Mouse (Mus musculus) heart, postnatal 14 days (tissue): ENCODE measurements around the gene Rasa3. TPM values are rescaled to one million over a fixed set of nuclear protein-coding genes. Genes with fewer than 3 reads are reported as not detected.

ENCODE experiments used
- DNase-seq, 2 experiments: peaks; one replicate each; pipeline ENCODE4 v3.0.0; 2021 to 2022
- intact Hi-C: fragments of 180-260 bp; cut with DNase I; formaldehyde crosslinking; loops from one replicate; pipeline ENCODE4 v1.15.1; 2025
- total RNA-seq, 2 experiments: library from RNA; stranded (reverse); gene quantifications; 2 replicates each; pipeline ENCODE4 v1.2.3; 2021

Rasa3 gene
- total RNA-seq, 2 experiments from 2014 or later = 22.2 to 22.6 TPM

GRCm38 (mm10) chr8:13625281-13625970 is 52.0 kb downstream of the Rasa3 start:
- no peak for DNase-seq

GRCm38 (mm10) chr8:13624863-13625262 is 52.5 kb downstream of the Rasa3 start:
- peak; percentile 39 to 43 for DNase-seq

More at GRCm38 (mm10) chr8:13625281-13625970, 52.0 kb downstream of the Rasa3 start:
- intact Hi-C loops = no loop called here

GRCm38 (mm10) chr8:13623911-13624421 is 53.4 kb downstream of the Rasa3 start:
- DNase-seq = peak; percentile 72 to 77
- intact Hi-C loops = no loop called here

More at GRCm38 (mm10) chr8:13624863-13625262, 52.5 kb downstream of the Rasa3 start:
- intact Hi-C loops = no loop called here

- no peak for DNase-seq
- intact Hi-C loops = no loop called here
Observed at GRCm38 (mm10) chr8:13623038-13623750, 54.2 kb downstream of the Rasa3 start.

GRCm38 (mm10) chr8:13620226-13620920 is 57.0 kb downstream of the Rasa3 start:
- peak in 1 of 2 experiments; percentile 22 for DNase-seq
- intact Hi-C loops = no loop called here

GRCm38 (mm10) chr8:13616831-13617505 is 60.4 kb downstream of the Rasa3 start:
- intact Hi-C loops = no loop called here
- no peak for DNase-seq

GRCm38 (mm10) chr8:13614924-13615391 is 62.4 kb downstream of the Rasa3 start:
- peak; percentile 27 to 55 for DNase-seq
- intact Hi-C loops = no loop called here

GRCm38 (mm10) chr8:13614136-13614535 is 63.3 kb downstream of the Rasa3 start:
- intact Hi-C loops = no loop called here
- DNase-seq = no peak

GRCm38 (mm10) chr8:13611702-13612101 is 65.7 kb downstream of the Rasa3 start:
- intact Hi-C loops = no loop called here
- DNase-seq = no peak

GRCm38 (mm10) chr8:13609971-13610370 is 67.4 kb downstream of the Rasa3 start:
- no peak for DNase-seq
- intact Hi-C loops = no loop called here

- no peak for DNase-seq
- intact Hi-C loops = no loop called here
Observed at GRCm38 (mm10) chr8:13608946-13609345, 68.5 kb downstream of the Rasa3 start.

- no peak for DNase-seq
- intact Hi-C loops = no loop called here
Observed at GRCm38 (mm10) chr8:13605920-13606480, 71.4 kb downstream of the Rasa3 start.

GRCm38 (mm10) chr8:13602621-13603020 is 74.8 kb downstream of the Rasa3 start:
- intact Hi-C loops = loop anchor here (5.0 kb wide), 3 partner anchors 75 to 155 kb away; partner anchors contain the start of genes Cdc16 and Rasa3
- DNase-seq = peak; percentile 51 to 71

GRCm38 (mm10) chr8:13601166-13601565 is 76.2 kb downstream of the Rasa3 start:
- no peak for DNase-seq

GRCm38 (mm10) chr8:13600716-13601115 is 76.7 kb downstream of the Rasa3 start:
- intact Hi-C loops = loop anchor here (5.0 kb wide), 3 partner anchors 77 to 157 kb away; partner anchors contain the start of genes Cdc16 and Rasa3
- DNase-seq = no peak

More at GRCm38 (mm10) chr8:13601166-13601565, 76.2 kb downstream of the Rasa3 start:
- intact Hi-C loops = loop anchor here (5.0 kb wide), 3 partner anchors 76 to 156 kb away; partner anchors contain the start of genes Cdc16 and Rasa3

GRCm38 (mm10) chr8:13600204-13600603 is 77.2 kb downstream of the Rasa3 start:
- intact Hi-C loops = loop anchor here (5.0 kb wide), 3 partner anchors 77 to 157 kb away; partner anchors contain the start of genes Cdc16 and Rasa3
- peak; percentile 27 to 36 for DNase-seq

GRCm38 (mm10) chr8:13597777-13598176 is 79.6 kb downstream of the Rasa3 start:
- intact Hi-C loops = no loop called here
- no peak for DNase-seq

GRCm38 (mm10) chr8:13595861-13596260 is 81.5 kb downstream of the Rasa3 start:
- no peak for DNase-seq

GRCm38 (mm10) chr8:13594884-13595323 is 82.5 kb downstream of the Rasa3 start:
- intact Hi-C loops = no loop called here
- DNase-seq = peak; percentile 28 to 36

More at GRCm38 (mm10) chr8:13595861-13596260, 81.5 kb downstream of the Rasa3 start:
- intact Hi-C loops = no loop called here
